Mouse (Mus musculus): ENCODE data around the gene Rgl1. TPM values are rescaled to one million over a fixed set of nuclear protein-coding genes. Genes with fewer than 3 reads are reported as not detected.

Rgl1 gene
- polyA plus RNA-seq, 1 experiment from 2014 or later = 34.8 TPM

GRCm38 (mm10) chr1:152511237-152511636 is 254.9 kb downstream of the Rgl1 start:
- ATAC-seq (ENCODE audit: insufficient read depth, low FRiP score, low TSS enrichment) (no peak), DNase-seq (ENCODE audit: low spot score) (no peak)
- Histone ChIP-seq H3K9ac (ENCODE audit: low read length) (no peak overlapping the region), H3K4me3 (ENCODE audit: low read depth, low read length) (no peak overlapping the region), H3K4me1 (ENCODE audit: control insufficient read depth, insufficient read depth, low read length) (no peaks in the 10 kb centered on the region), H3K27me3 (ENCODE audit: control insufficient read depth, insufficient read depth, low read length) (no peaks in the 10 kb centered on the region), H3K36me3 (ENCODE audit: control insufficient read depth, insufficient read depth, low read length) (no peaks in the 10 kb centered on the region; the same call in 1 of the 2 replicates), H3K9me3 (ENCODE audit: control insufficient read depth, low read length) (no peaks in the 10 kb centered on the region), H3K27ac (ENCODE audit: low read depth, low read length) (no peak overlapping the region), H3K4me2 (ENCODE audit: low read depth) (no peak overlapping the region)
- WGBS = 83% methylated on average over 4 of the region's 4 CpGs

GRCm38 (mm10) chr1:152508481-152509220 is 257.5 kb downstream of the Rgl1 start:
- ATAC-seq (ENCODE audit: insufficient read depth, low FRiP score, low TSS enrichment) (no peak), DNase-seq (ENCODE audit: low spot score) (no peak)
- Histone ChIP-seq H3K4me1 (ENCODE audit: control insufficient read depth, insufficient read depth, low read length) (no peaks in the 10 kb centered on the region), H3K27me3 (ENCODE audit: control insufficient read depth, insufficient read depth, low read length) (no peaks in the 10 kb centered on the region), H3K9me3 (ENCODE audit: control insufficient read depth, low read length) (no peaks in the 10 kb centered on the region), H3K4me2 (ENCODE audit: low read depth) (no peak overlapping the region), H3K36me3 (ENCODE audit: control insufficient read depth, insufficient read depth, low read length) (no peaks in the 10 kb centered on the region; the same call in 1 of the 2 replicates), H3K27ac (ENCODE audit: low read depth, low read length) (no peak overlapping the region), H3K9ac (ENCODE audit: low read length) (no peak overlapping the region), H3K4me3 (ENCODE audit: low read depth, low read length) (no peak overlapping the region)
- whole genome bisulfite sequencing = 93% methylated on average over 11 of the region's 11 CpGs

GRCm38 (mm10) chr1:152506726-152507125 is 259.4 kb downstream of the Rgl1 start:
- DNase-seq (ENCODE audit: low spot score) = no peak
- Histone ChIP-seq H3K4me1 (ENCODE audit: control insufficient read depth, insufficient read depth, low read length) (no peaks in the 10 kb centered on the region), H3K9me3 (ENCODE audit: control insufficient read depth, low read length) (no peaks in the 10 kb centered on the region), H3K36me3 (ENCODE audit: control insufficient read depth, insufficient read depth, low read length) (no peaks in the 10 kb centered on the region), H3K4me2 (ENCODE audit: low read depth) (no peak overlapping the region), H3K9ac (ENCODE audit: low read length) (no peak overlapping the region), H3K4me3 (ENCODE audit: low read depth, low read length) (no peak overlapping the region), H3K27me3 (ENCODE audit: control insufficient read depth, insufficient read depth, low read length) (no peaks in the 10 kb centered on the region), H3K27ac (ENCODE audit: low read depth, low read length) (no peak overlapping the region)
- ATAC-seq (ENCODE audit: insufficient read depth, low FRiP score, low TSS enrichment) = no peak
- WGBS = 96% methylated on average over 7 of the region's 7 CpGs

- H3K9me3 ChIP-seq (ENCODE audit: control insufficient read depth, low read length) = no peaks in the 10 kb centered on the region
- DNase-seq (ENCODE audit: low spot score) = no peak
Measured at GRCm38 (mm10) chr1:152506175-152506574, 260.0 kb downstream of the Rgl1 start.

GRCm38 (mm10) chr1:152499802-152500201 is 266.3 kb downstream of the Rgl1 start:
- Histone ChIP-seq H3K4me1 (ENCODE audit: control insufficient read depth, insufficient read depth, low read length) (no peaks in the 10 kb centered on the region), H3K9me3 (ENCODE audit: control insufficient read depth, low read length) (no peaks in the 10 kb centered on the region), H3K4me3 (ENCODE audit: low read depth, low read length) (no peak overlapping the region), H3K27me3 (ENCODE audit: control insufficient read depth, insufficient read depth, low read length) (no peaks in the 10 kb centered on the region), H3K27ac (ENCODE audit: low read depth, low read length) (no peak overlapping the region), H3K4me2 (ENCODE audit: low read depth) (no peak overlapping the region), H3K9ac (ENCODE audit: low read length) (no peak overlapping the region), H3K36me3 (ENCODE audit: control insufficient read depth, insufficient read depth, low read length) (no peaks in the 10 kb centered on the region)
- ATAC-seq (ENCODE audit: insufficient read depth, low FRiP score, low TSS enrichment) (no peak), DNase-seq (ENCODE audit: low spot score) (no peak)
- WGBS = 87% methylated on average over 12 of the region's 12 CpGs

More at GRCm38 (mm10) chr1:152506175-152506574, 260.0 kb downstream of the Rgl1 start:
- Histone ChIP-seq H3K4me3 (ENCODE audit: low read depth, low read length) (no peak overlapping the region), H3K4me1 (ENCODE audit: control insufficient read depth, insufficient read depth, low read length) (no peaks in the 10 kb centered on the region), H3K27me3 (ENCODE audit: control insufficient read depth, insufficient read depth, low read length) (no peaks in the 10 kb centered on the region), H3K4me2 (ENCODE audit: low read depth) (no peak overlapping the region), H3K9ac (ENCODE audit: low read length) (no peak overlapping the region), H3K27ac (ENCODE audit: low read depth, low read length) (no peak overlapping the region), H3K36me3 (ENCODE audit: control insufficient read depth, insufficient read depth, low read length) (no peaks in the 10 kb centered on the region)
- WGBS = 89% methylated on average over 5 of the region's 5 CpGs
- no peak for ATAC-seq (ENCODE audit: insufficient read depth, low FRiP score, low TSS enrichment)

GRCm38 (mm10) chr1:152497581-152497980 is 268.6 kb downstream of the Rgl1 start:
- Histone ChIP-seq H3K4me1 (ENCODE audit: control insufficient read depth, insufficient read depth, low read length) (no peaks in the 10 kb centered on the region), H3K9ac (ENCODE audit: low read length) (no peak overlapping the region), H3K27ac (ENCODE audit: low read depth, low read length) (peak overlapping the region; percentile 56; the same call in 1 of the 2 replicates), H3K9me3 (ENCODE audit: control insufficient read depth, low read length) (no peaks in the 10 kb centered on the region), H3K4me2 (ENCODE audit: low read depth) (no peak overlapping the region), H3K4me3 (ENCODE audit: low read depth, low read length) (no peak overlapping the region), H3K36me3 (ENCODE audit: control insufficient read depth, insufficient read depth, low read length) (no peaks in the 10 kb centered on the region), H3K27me3 (ENCODE audit: control insufficient read depth, insufficient read depth, low read length) (no peaks in the 10 kb centered on the region)
- DNase-seq (ENCODE audit: low spot score) = no peak
- ATAC-seq (ENCODE audit: insufficient read depth, low FRiP score, low TSS enrichment) = no peak
- 37% methylated on average over 11 of the region's 11 CpGs for WGBS

GRCm38 (mm10) chr1:152496831-152497230 is 269.3 kb downstream of the Rgl1 start:
- no peaks in the 10 kb centered on the region for H3K9me3 ChIP-seq (ENCODE audit: control insufficient read depth, low read length)
- H3K4me3 ChIP-seq (ENCODE audit: low read depth, low read length) = no peak overlapping the region
- DNase-seq (ENCODE audit: low spot score) (no peak), ATAC-seq (ENCODE audit: insufficient read depth, low FRiP score, low TSS enrichment) (no peak)
- H3K4me2 ChIP-seq (ENCODE audit: low read depth) = no peak overlapping the region
- no peaks in the 10 kb centered on the region for H3K27me3 ChIP-seq (ENCODE audit: control insufficient read depth, insufficient read depth, low read length)
- no peak overlapping the region for H3K9ac ChIP-seq (ENCODE audit: low read length)
- 75% methylated on average over 2 of the region's 2 CpGs for WGBS
- no peak overlapping the region for H3K27ac ChIP-seq (ENCODE audit: low read depth, low read length)
- no peaks in the 10 kb centered on the region for H3K4me1 ChIP-seq (ENCODE audit: control insufficient read depth, insufficient read depth, low read length)
- no peaks in the 10 kb centered on the region for H3K36me3 ChIP-seq (ENCODE audit: control insufficient read depth, insufficient read depth, low read length)

- no peak overlapping the region for H3K9ac ChIP-seq (ENCODE audit: low read length)
- no peak overlapping the region for H3K4me3 ChIP-seq (ENCODE audit: low read depth, low read length)
- ATAC-seq (ENCODE audit: insufficient read depth, low FRiP score, low TSS enrichment) = no peak
- H3K36me3 ChIP-seq (ENCODE audit: control insufficient read depth, insufficient read depth, low read length) = no peaks in the 10 kb centered on the region
- H3K27ac ChIP-seq (ENCODE audit: low read depth, low read length) = no peak overlapping the region
- H3K9me3 ChIP-seq (ENCODE audit: control insufficient read depth, low read length) = no peaks in the 10 kb centered on the region
- no peaks in the 10 kb centered on the region for H3K27me3 ChIP-seq (ENCODE audit: control insufficient read depth, insufficient read depth, low read length)
- no peak overlapping the region for H3K4me2 ChIP-seq (ENCODE audit: low read depth)
- no peak for DNase-seq (ENCODE audit: low spot score)
- WGBS = 92% methylated on average over 1 of the region's 1 CpGs
- no peaks in the 10 kb centered on the region for H3K4me1 ChIP-seq (ENCODE audit: control insufficient read depth, insufficient read depth, low read length)
Measured at GRCm38 (mm10) chr1:152492258-152492657, 273.9 kb downstream of the Rgl1 start.

GRCm38 (mm10) chr1:152490842-152491241 is 275.3 kb downstream of the Rgl1 start:
- Histone ChIP-seq H3K4me2 (ENCODE audit: low read depth) (no peak overlapping the region), H3K9ac (ENCODE audit: low read length) (no peak overlapping the region), H3K27ac (ENCODE audit: low read depth, low read length) (no peak overlapping the region), H3K9me3 (ENCODE audit: control insufficient read depth, low read length) (no peaks in the 10 kb centered on the region), H3K4me3 (ENCODE audit: low read depth, low read length) (no peak overlapping the region), H3K4me1 (ENCODE audit: control insufficient read depth, insufficient read depth, low read length) (no peaks in the 10 kb centered on the region), H3K27me3 (ENCODE audit: control insufficient read depth, insufficient read depth, low read length) (no peaks in the 10 kb centered on the region), H3K36me3 (ENCODE audit: control insufficient read depth, insufficient read depth, low read length) (no peaks in the 10 kb centered on the region)
- no peak for DNase-seq (ENCODE audit: low spot score)
- 91% methylated on average over 1 of the region's 1 CpGs for WGBS
- no peak for ATAC-seq (ENCODE audit: insufficient read depth, low FRiP score, low TSS enrichment)

All from neural tube, embryonic 11.5 days (tissue).